Mouse (Mus musculus) MEL (cell line): Measurements from ENCODE around the gene Pard3. TPM values are rescaled to one million over a fixed set of nuclear protein-coding genes. Genes with fewer than 3 reads are reported as not detected.

ENCODE experiments used
- DNase-seq: peaks from one replicate; pipeline ENCODE4 v3.0.0; 2011; ENCODE audit warnings: low read depth, low spot score
- H3K27ac ChIP-seq: 2 replicates; pipeline ENCODE4 v1.5.1; 2012; ENCODE audit warnings: low read depth, mild to moderate bottlenecking, control low read depth, low read length, moderate library complexity; ENCODE audit not compliant: control insufficient read depth
- H3K27me3 ChIP-seq, 2 experiments: fragments of 150-350 bp in 1 of 2; sonication (generic) in 1 of 2; 2 replicates each; pipeline ENCODE4 v1.6.1; 2012; ENCODE audit warnings: low read length in 2 of 2, mild to moderate bottlenecking in 2 of 2, improper control_type of control experiment in 1 of 2, moderate library complexity in 1 of 2; ENCODE audit not compliant: insufficient read depth in 2 of 2, control insufficient read depth in 1 of 2
- H3K36me3 ChIP-seq, 2 experiments: 2 replicates each; pipeline ENCODE4 v1.6.1; 2012 to 2014; ENCODE audit warnings: low read length in 2 of 2, improper control_type of control experiment in 1 of 2, inconsistent platforms in 1 of 2, mild to moderate bottlenecking in 1 of 2; ENCODE audit not compliant: insufficient read depth in 2 of 2, control insufficient read depth in 1 of 2
- H3K4me1 ChIP-seq, 2 experiments: fragments of 150-350 bp in 1 of 2; sonication (generic) in 1 of 2; 2 replicates each; pipeline ENCODE4 v1.6.1; 2012; ENCODE audit warnings: low read length in 2 of 2, improper control_type of control experiment in 1 of 2, mild to moderate bottlenecking in 1 of 2; ENCODE audit not compliant: insufficient read depth in 2 of 2, control insufficient read depth in 1 of 2
- H3K4me3 ChIP-seq, 2 experiments: fragments of 150-350 bp in 1 of 2; sonication (generic) in 1 of 2; 2 replicates each; pipeline ENCODE4 v1.5.1; 2012; ENCODE audit warnings: low read depth in 2 of 2, low read length in 2 of 2, mild to moderate bottlenecking in 2 of 2, moderate library complexity in 2 of 2, control low read depth in 1 of 2, improper control_type of control experiment in 1 of 2; ENCODE audit not compliant: control insufficient read depth in 1 of 2, insufficient read depth in 1 of 2
- H3K79me2 ChIP-seq: 2 replicates; pipeline ENCODE4 v1.6.1; 2012; ENCODE audit warnings: mild to moderate bottlenecking, low read length, moderate library complexity; ENCODE audit not compliant: control insufficient read depth, poor library complexity, insufficient read depth
- H3K9ac ChIP-seq: 2 replicates; pipeline ENCODE4 v1.6.1; 2012; ENCODE audit warnings: low read depth, mild to moderate bottlenecking, control low read depth, low read length, moderate library complexity; ENCODE audit not compliant: control insufficient read depth, poor library complexity, severe bottlenecking
- H3K9me3 ChIP-seq: fragments of 150-350 bp; sonication (generic); replicated peaks from 2 replicates; pipeline ENCODE4 v1.6.1; 2012; ENCODE audit warnings: mild to moderate bottlenecking, low read length, improper control_type of control experiment, moderate library complexity; ENCODE audit not compliant: insufficient read depth
- BHLHE40 ChIP-seq: IDR thresholded peaks from 2 replicates; pipeline ENCODE4 v1.6.1; 2012; ENCODE audit warnings: low read depth, mild to moderate bottlenecking, inconsistent platforms, low read length, improper control_type of control experiment, borderline replicate concordance
- CHD1 ChIP-seq: IDR thresholded peaks from 2 replicates; pipeline ENCODE4 v1.6.1; 2012; ENCODE audit warnings: low read depth, mild to moderate bottlenecking, inconsistent platforms, low read length, improper control_type of control experiment
- ELF1 ChIP-seq: IDR thresholded peaks from 2 replicates; pipeline ENCODE4 v1.6.1; 2014; ENCODE audit warnings: low read depth, mild to moderate bottlenecking, inconsistent platforms, low read length, improper control_type of control experiment, moderate library complexity
- ETS1 ChIP-seq: IDR thresholded peaks from 2 replicates; pipeline ENCODE4 v1.6.1; 2012; ENCODE audit warnings: low read depth, mild to moderate bottlenecking, inconsistent platforms, low read length, improper control_type of control experiment, moderate library complexity
- GABPA ChIP-seq: IDR thresholded peaks from 2 replicates; pipeline ENCODE4 v1.6.1; 2012; ENCODE audit warnings: low read depth, mild to moderate bottlenecking, inconsistent platforms, low read length, improper control_type of control experiment, moderate library complexity
- GATA1 ChIP-seq: IDR thresholded peaks from 2 replicates; pipeline ENCODE4 v1.6.1; 2011; ENCODE audit warnings: low read depth, low read length, improper control_type of control experiment
- JUND ChIP-seq: IDR thresholded peaks from 2 replicates; pipeline ENCODE4 v1.6.1; 2011; ENCODE audit warnings: low read depth, mild to moderate bottlenecking, improper control_type of control experiment, low read length
- KAT2A ChIP-seq: conservative IDR thresholded peaks from 2 replicates; pipeline ENCODE4 v1.6.1; 2012; ENCODE audit warnings: low read depth, low read length, improper control_type of control experiment, inconsistent platforms
- MAFK ChIP-seq: IDR thresholded peaks from 2 replicates; pipeline ENCODE4 v1.6.1; 2011; ENCODE audit warnings: low read depth, mild to moderate bottlenecking, low read length, improper control_type of control experiment, borderline replicate concordance
- MAZ ChIP-seq: IDR thresholded peaks from 2 replicates; pipeline ENCODE4 v1.6.1; 2012; ENCODE audit warnings: low read depth, mild to moderate bottlenecking, inconsistent platforms, low read length, improper control_type of control experiment
- MEF2A ChIP-seq: IDR thresholded peaks from 2 replicates; pipeline ENCODE4 v1.6.1; 2014; ENCODE audit warnings: low read depth, mild to moderate bottlenecking, inconsistent platforms, low read length, improper control_type of control experiment; ENCODE audit not compliant: poor library complexity, insufficient replicate concordance, severe bottlenecking; ENCODE audit errors: extremely low read depth
- NELFE ChIP-seq: IDR thresholded peaks from 2 replicates; pipeline ENCODE4 v1.6.1; 2011; ENCODE audit warnings: low read depth, low read length, improper control_type of control experiment
- NRF1 ChIP-seq: IDR thresholded peaks from 2 replicates; pipeline ENCODE4 v1.6.1; 2014; ENCODE audit warnings: low read depth, mild to moderate bottlenecking, inconsistent platforms, low read length, improper control_type of control experiment, moderate library complexity; ENCODE audit not compliant: poor library complexity, insufficient read depth, severe bottlenecking
- POLR2A ChIP-seq, 2 experiments: IDR thresholded peaks; 2 replicates each; pipeline ENCODE4 v1.6.1; 2011 to 2012; ENCODE audit warnings: low read length in 2 of 2, mild to moderate bottlenecking in 2 of 2, control low read depth in 1 of 2, improper control_type of control experiment in 1 of 2, low read depth in 1 of 2, moderate library complexity in 1 of 2; ENCODE audit not compliant: control insufficient read depth in 1 of 2, insufficient read depth in 1 of 2, poor library complexity in 1 of 2
- POLR2AphosphoS2 ChIP-seq: IDR thresholded peaks from 2 replicates; pipeline ENCODE4 v1.6.1; 2011; ENCODE audit warnings: low read length, improper control_type of control experiment
- POLR2AphosphoS5 ChIP-seq: IDR thresholded peaks from 2 replicates; pipeline ENCODE4 v1.6.1; 2012; ENCODE audit warnings: low read depth, borderline replicate concordance, mild to moderate bottlenecking, inconsistent platforms, low read length, moderate library complexity, mixed read lengths
- RCOR1 ChIP-seq: IDR thresholded peaks from 2 replicates; pipeline ENCODE4 v1.6.1; 2012; ENCODE audit warnings: low read depth, mild to moderate bottlenecking, inconsistent platforms, low read length, improper control_type of control experiment
- SMC3 ChIP-seq: IDR thresholded peaks from 2 replicates; pipeline ENCODE4 v1.6.1; 2011; ENCODE audit warnings: low read depth, low read length, improper control_type of control experiment
- TAL1 ChIP-seq: IDR thresholded peaks from 2 replicates; pipeline ENCODE4 v1.6.1; 2012; ENCODE audit warnings: mild to moderate bottlenecking, inconsistent platforms, low read length, moderate library complexity, mixed read lengths
- TCF12 ChIP-seq: IDR thresholded peaks from 2 replicates; pipeline ENCODE4 v1.6.1; 2014; ENCODE audit warnings: low read depth, mild to moderate bottlenecking, inconsistent platforms, low read length, improper control_type of control experiment, moderate library complexity
- UBTF ChIP-seq: IDR thresholded peaks from 2 replicates; pipeline ENCODE4 v1.6.1; 2012; ENCODE audit warnings: low read depth, mild to moderate bottlenecking, inconsistent platforms, low read length, improper control_type of control experiment, moderate library complexity, borderline replicate concordance; ENCODE audit not compliant: insufficient read depth
- USF2 ChIP-seq, 2 experiments: IDR thresholded peaks; 2 replicates each; pipeline ENCODE4 v1.6.1; 2011 to 2012; ENCODE audit warnings: improper control_type of control experiment in 2 of 2, low read length in 2 of 2, borderline replicate concordance in 1 of 2, inconsistent platforms in 1 of 2, low read depth in 1 of 2, mild to moderate bottlenecking in 1 of 2; ENCODE audit not compliant: insufficient read depth in 1 of 2
- ZC3H11A ChIP-seq: IDR thresholded peaks from 2 replicates; pipeline ENCODE4 v1.6.1; 2012; ENCODE audit warnings: low read depth, mild to moderate bottlenecking, inconsistent platforms, low read length, improper control_type of control experiment
- ZKSCAN1 ChIP-seq: IDR thresholded peaks from 2 replicates; pipeline ENCODE4 v1.6.1; 2012; ENCODE audit warnings: low read depth, mild to moderate bottlenecking, inconsistent platforms, low read length, improper control_type of control experiment, moderate library complexity
- ZNF384 ChIP-seq: IDR thresholded peaks from 2 replicates; pipeline ENCODE4 v1.6.1; 2012; ENCODE audit warnings: low read depth, mild to moderate bottlenecking, inconsistent platforms, low read length, improper control_type of control experiment
- polyA plus RNA-seq, 2 experiments: library from polyadenylated mRNA; stranded (reverse) in 1 of 2; unstranded in 1 of 2; fragments of >175 nt in 1 of 2; fragments of >200 nt in 1 of 2; gene quantifications; 2 replicates each; pipeline versions ENCODE4 v1.2.1 to v1.2.4; 2012; ENCODE audit warnings: low replicate concordance in 2 of 2, low read depth in 1 of 2; ENCODE audit not compliant: insufficient read length in 2 of 2, insufficient read depth in 1 of 2, missing spikeins in 1 of 2
- total RNA-seq: library from RNA; depleted of rRNA; stranded (reverse); fragments of 300-350 nt; gene quantifications from 2 replicates; pipeline ENCODE4 v1.2.3, GENCODE M21; 2012

Pard3 gene
- total and polyA plus RNA-seq, 3 experiments, result not detected

DNA sequence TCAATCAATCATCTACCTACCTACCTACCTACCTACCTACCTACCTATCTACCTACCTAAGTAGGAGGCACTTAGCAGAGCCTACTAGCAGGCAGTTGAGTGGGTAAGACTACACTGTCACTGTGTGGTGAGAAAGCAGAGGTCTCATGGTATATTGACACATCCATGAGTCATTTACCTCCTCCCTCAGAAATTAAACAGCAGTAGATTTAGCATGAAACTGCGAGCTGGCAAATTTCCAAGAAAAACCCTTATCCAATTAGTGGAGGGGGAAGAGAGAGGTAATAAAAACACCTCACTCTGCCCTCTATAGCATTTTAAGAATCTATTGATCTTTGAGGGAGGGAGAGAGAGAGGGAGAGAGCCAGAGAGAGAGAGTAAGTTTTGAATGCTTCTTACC is 245.7 kb downstream of the Pard3 start:
- H3K36me3 ChIP-seq, result no peaks in the 10 kb centered on the region
- H3K9ac ChIP-seq, result no peak overlapping the region
- DNase-seq, result no peak
- H3K9me3 ChIP-seq, result no peaks in the 10 kb centered on the region
- no peak for TF ChIP-seq POLR2AphosphoS2
- no peak for TF ChIP-seq TAL1
- TF ChIP-seq SMC3, result no peak
- TF ChIP-seq CHD1, result no peak
- no peak for TF ChIP-seq USF2 (IDR thresholded peaks at IDR 0.05; ENCODE audit: borderline replicate concordance in 1 of 2, insufficient read depth in 1 of 2, low read depth in 1 of 2, low read length in 2 of 2)
- TF ChIP-seq ETS1, result no peak
- TF ChIP-seq BHLHE40, result no peak
- no peak for TF ChIP-seq ZNF384
- TF ChIP-seq RCOR1, result no peak
- TF ChIP-seq NELFE, result no peak
- TF ChIP-seq ZC3H11A, result no peak
- no peak for TF ChIP-seq GABPA
- TF ChIP-seq TCF12, result no peak
- no peak for TF ChIP-seq ELF1
- TF ChIP-seq, all 39 proteins: peak for 0
- H3K4me3 ChIP-seq, result no peak overlapping the region
- no peaks in the 10 kb centered on the region for H3K27me3 ChIP-seq
- no peak overlapping the region for H3K27ac ChIP-seq
- no peaks in the 10 kb centered on the region for H3K4me1 ChIP-seq
- no peaks in the 10 kb centered on the region for H3K79me2 ChIP-seq

- no peak for DNase-seq
- Histone ChIP-seq H3K9ac (no peak overlapping the region), H3K4me1 (no peaks in the 10 kb centered on the region), H3K27ac (no peak overlapping the region), H3K4me3 (no peak overlapping the region), H3K79me2 (no peaks in the 10 kb centered on the region), H3K36me3 (no peaks in the 10 kb centered on the region), H3K9me3 (no peaks in the 10 kb centered on the region), H3K27me3 (no peaks in the 10 kb centered on the region)
- TF ChIP-seq GATA1, result no peak
- TF ChIP-seq KAT2A, result no peak
- TF ChIP-seq POLR2AphosphoS5, result no peak
- no peak for TF ChIP-seq JUND
- no peak for TF ChIP-seq NELFE
- TF ChIP-seq POLR2AphosphoS2, result no peak
- no peak for TF ChIP-seq BHLHE40
- TF ChIP-seq ZKSCAN1, result no peak
- TF ChIP-seq UBTF, result no peak
- no peak for TF ChIP-seq MAZ
- no peak for TF ChIP-seq MEF2A
- no peak for TF ChIP-seq NRF1
- no peak for TF ChIP-seq MAFK
- no peak for TF ChIP-seq POLR2A (IDR thresholded peaks at IDR 0.05; ENCODE audit: control insufficient read depth in 1 of 2, insufficient read depth in 1 of 2, low read depth in 1 of 2, low read length in 2 of 2, poor library complexity in 1 of 2)
Observed at GRCm38 (mm10) chr8:127315811-127316210, 252.1 kb downstream of the Pard3 start.
